Mouse (Mus musculus) liver, adult (tissue): ENCODE data around the gene Spin2f.
"Not testable (repeated sequence)": the region's sequence is repeated elsewhere in the genome, so short reads cannot be mapped to it uniquely, and the experiment has no call there.

Experiments
- GATA4 ChIP-seq: IDR thresholded peaks from 2 replicates; pipeline ENCODE4 v1.6.1; 2014; ENCODE audit warnings: mild to moderate bottlenecking, low read length; ENCODE audit not compliant: insufficient replicate concordance

Gene Spin2f

DNA sequence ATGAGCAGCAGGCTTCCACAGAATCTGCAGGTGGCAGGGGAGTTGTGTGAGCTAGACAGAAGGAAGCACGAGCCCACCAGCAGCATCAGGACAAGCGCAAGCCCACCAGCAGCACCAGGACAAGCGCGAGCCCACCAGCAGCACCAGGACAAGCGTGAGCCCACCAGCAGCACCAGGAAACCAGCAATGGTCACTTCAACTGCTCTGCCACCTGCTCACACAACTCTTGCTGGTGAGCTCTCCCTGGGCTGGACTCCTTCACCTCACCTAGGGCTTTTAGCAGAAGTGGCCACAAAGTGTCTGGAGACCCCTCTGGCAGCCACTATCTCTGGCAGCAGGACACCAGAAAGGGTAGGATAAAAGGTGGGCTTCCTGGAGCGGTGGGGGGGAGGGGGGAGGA lies at the start of gene Spin2f:
Gene Spin2f, plus strand, starts transcription at position 301 of the 400 bp plus-strand sequence.
- not testable (repeated sequence) for TF ChIP-seq GATA4
